Mouse (Mus musculus) left cerebral cortex, adult 8-10 months (tissue): ENCODE results near the gene Fbxw21. TPM values are rescaled to one million over a fixed set of nuclear protein-coding genes. Genes with fewer than 3 reads are reported as not detected.

ENCODE experiments used
- DNase-seq, 2 experiments: peaks; one replicate each; pipeline ENCODE4 v3.0.0; 2022; ENCODE audit warnings: low spot score in 2 of 2
- total RNA-seq, 4 experiments: library from RNA; stranded (reverse); gene quantifications; 2 replicates each; pipeline ENCODE4 v1.2.4; 2022

Gene Fbxw21
- total RNA-seq, 4 experiments from 2014 or later: not detected

DNA sequence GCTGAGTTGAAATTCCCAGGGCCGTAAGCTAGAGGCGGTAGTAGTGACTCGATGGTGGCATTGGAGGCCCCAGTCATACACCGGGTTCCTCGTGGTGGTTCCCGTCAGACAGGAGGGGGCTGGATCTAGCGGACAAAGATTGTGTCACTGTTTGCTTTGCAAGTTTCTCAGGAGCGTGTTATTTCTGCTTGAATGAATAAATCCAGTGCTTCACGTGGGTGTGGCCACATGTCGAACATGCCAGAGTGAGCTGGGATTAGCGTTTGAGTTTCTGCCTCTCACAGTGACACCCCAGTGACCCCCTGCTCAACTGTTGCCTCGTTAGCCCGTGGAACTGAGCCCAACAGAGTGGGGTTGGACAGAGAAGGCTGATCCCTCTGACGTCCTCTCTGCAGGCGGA, 71.4 kb downstream of the Fbxw21 start:
- DNase-seq: no peak

Other genes with a start within 250 kb of the Fbxw21 start
- gene Tmem89, start 247.4 kb downstream of the Fbxw21 start, total RNA-seq: under 1 TPM in 2 of 4 experiments, not detected in 2; 0.37 to 0.61 TPM
- gene Uqcrc1, start 225.4 kb downstream of the Fbxw21 start, total RNA-seq: 100 to 1,000 TPM; 355 to 385 (median 380) TPM
- 1 to 10 TPM; 1.5 to 2.7 (median 2.1) TPM for gene Col7a1, start 208.5 kb downstream of the Fbxw21 start, total RNA-seq
- under 1 TPM in 2 of 4 experiments, not detected in 2; 0.33 to 0.53 TPM for gene Ucn2, start 176.0 kb downstream of the Fbxw21 start, total RNA-seq
- gene Pfkfb4, start 170.3 kb downstream of the Fbxw21 start, total RNA-seq: 10 to 100 TPM; 15.0 to 17.6 (median 15.2) TPM
- gene Shisa5, start 123.5 kb downstream of the Fbxw21 start, total RNA-seq: 10 to 100 TPM; 81.8 to 96.8 (median 91.6) TPM
- 10 to 100 TPM; 11.8 to 17.1 (median 14.0) TPM for gene Trex1, start 102.3 kb downstream of the Fbxw21 start, total RNA-seq
- gene Atrip, start 87.9 kb downstream of the Fbxw21 start, total RNA-seq: 10 to 100 TPM; 24.7 to 31.7 (median 27.3) TPM
- gene Ccdc51, start 79.5 kb downstream of the Fbxw21 start, total RNA-seq: 1 to 10 TPM; 6.8 to 8.0 (median 7.7) TPM
- 100 to 1,000 TPM; 291 to 329 (median 323) TPM for gene Tma7, start 79.5 kb downstream of the Fbxw21 start, total RNA-seq
- gene Plxnb1, start 66.7 kb downstream of the Fbxw21 start, total RNA-seq: 10 to 100 TPM; 65.5 to 74.0 (median 67.1) TPM
- not detected for gene Fbxw13, start 33.9 kb upstream of the Fbxw21 start, total RNA-seq
- gene Fbxw20, start 72.7 kb upstream of the Fbxw21 start, total RNA-seq: not detected
- not detected for gene Fbxw14, start 125.6 kb upstream of the Fbxw21 start, total RNA-seq
- gene Fbxw28, start 177.6 kb upstream of the Fbxw21 start, total RNA-seq: not detected
- not detected for gene Fbxw22, start 242.3 kb upstream of the Fbxw21 start, total RNA-seq